Mouse (Mus musculus) stomach, embryonic 15.5 days (tissue): ENCODE measurements around the gene Mast4. TPM values are rescaled to one million over a fixed set of nuclear protein-coding genes. Genes with fewer than 3 reads are reported as not detected.

Experiments used
- ATAC-seq: fragments of 200-750 bp; cut with Nextera tagmentation; 2 replicates; pipeline ENCODE4 v1.8.0; 2017; ENCODE audit warnings: low read depth, moderate number of reproducible peaks, moderate TSS enrichment; ENCODE audit not compliant: insufficient read depth, low FRiP score
- H3K27ac ChIP-seq: fragments of 300-500 bp; sonication (generic); 2 replicates; pipeline ENCODE4 v1.5.1; 2015; ENCODE audit warnings: mild to moderate bottlenecking, inconsistent platforms
- H3K27me3 ChIP-seq: fragments of 300-500 bp; sonication (generic); replicated peaks from 2 replicates; pipeline ENCODE4 v1.6.1; 2015; ENCODE audit warnings: inconsistent platforms
- H3K36me3 ChIP-seq: fragments of 300-500 bp; sonication (generic); 2 replicates; pipeline ENCODE4 v1.6.1; 2015; ENCODE audit warnings: inconsistent platforms
- H3K4me1 ChIP-seq: fragments of 300-500 bp; sonication (generic); 2 replicates; pipeline ENCODE4 v1.6.1; 2015; ENCODE audit warnings: inconsistent platforms
- H3K4me2 ChIP-seq: fragments of 300-500 bp; sonication (generic); 2 replicates; pipeline ENCODE4 v1.6.1; 2015; ENCODE audit warnings: mild to moderate bottlenecking, inconsistent platforms
- H3K4me3 ChIP-seq: fragments of 300-500 bp; sonication (generic); replicated peaks from 2 replicates; pipeline ENCODE4 v1.5.1; 2015; ENCODE audit warnings: inconsistent platforms
- H3K9ac ChIP-seq: fragments of 300-500 bp; sonication (generic); 2 replicates; pipeline ENCODE4 v1.6.1; 2015; ENCODE audit warnings: inconsistent platforms
- H3K9me3 ChIP-seq: fragments of 300-500 bp; sonication (generic); 2 replicates; pipeline ENCODE4 v1.6.1; 2016; ENCODE audit warnings: inconsistent platforms
- WGBS: fragments of 180-500 bp; shearing (Covaris S2); methylation state at CpG from one replicate; pipeline ENCODE4 v1.1.7; 2015; 5-methylcytosine and 5-hydroxymethylcytosine counted together
- polyA plus RNA-seq: library from polyadenylated mRNA; unstranded; fragments of >200 nt; fragmentation: Nextera tagmentation; extraction: Ambion mirVana; gene quantifications from 2 replicates; pipeline ENCODE4 v1.2.1, GENCODE M21; 2015

Mast4 gene
- polyA plus RNA-seq, 1 experiment from 2014 or later: 29.5 TPM

DNA sequence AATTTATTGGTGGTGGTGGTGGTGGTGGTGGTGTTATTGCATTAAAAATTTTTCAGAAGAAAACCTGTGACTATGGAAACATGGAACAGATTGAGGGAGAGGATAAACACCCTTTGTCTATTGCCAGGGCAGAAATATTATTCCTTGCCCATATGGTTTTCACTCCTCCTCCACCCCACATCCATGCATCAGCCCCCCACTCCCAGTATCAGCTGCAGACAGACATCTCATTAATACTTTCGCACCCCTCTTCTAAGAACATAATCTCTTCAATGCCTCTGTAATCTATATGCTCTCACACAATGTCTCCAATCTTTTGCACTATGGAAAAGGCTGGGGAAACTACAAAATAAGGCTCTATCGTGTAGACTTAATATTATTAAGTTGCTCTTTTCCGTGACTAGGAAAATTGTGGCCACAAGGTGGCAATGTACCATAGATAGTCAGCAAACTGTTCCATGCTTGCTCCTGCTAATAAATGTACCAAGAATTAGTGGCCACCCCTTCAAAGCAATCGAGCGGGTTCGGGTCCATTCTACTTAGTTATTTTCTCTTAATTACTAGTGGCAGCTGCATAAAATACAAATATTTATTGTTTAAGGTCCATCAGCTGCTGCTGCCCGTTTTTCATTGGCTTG, 160.6 kb downstream of the Mast4 start:
- Histone ChIP-seq H3K27ac (no peak overlapping the region), H3K9ac (no peak overlapping the region), H3K9me3 (no peaks in the 10 kb centered on the region), H3K4me1 (no peaks in the 10 kb centered on the region; the same call in 1 of the 2 replicates), H3K36me3 (no peaks in the 10 kb centered on the region), H3K27me3 (no peaks in the 10 kb centered on the region), H3K4me3 (no peak overlapping the region), H3K4me2 (no peak overlapping the region)
- 21% methylated on average over 7 of the region's 7 CpGs for WGBS
- no peak for ATAC-seq

DNA sequence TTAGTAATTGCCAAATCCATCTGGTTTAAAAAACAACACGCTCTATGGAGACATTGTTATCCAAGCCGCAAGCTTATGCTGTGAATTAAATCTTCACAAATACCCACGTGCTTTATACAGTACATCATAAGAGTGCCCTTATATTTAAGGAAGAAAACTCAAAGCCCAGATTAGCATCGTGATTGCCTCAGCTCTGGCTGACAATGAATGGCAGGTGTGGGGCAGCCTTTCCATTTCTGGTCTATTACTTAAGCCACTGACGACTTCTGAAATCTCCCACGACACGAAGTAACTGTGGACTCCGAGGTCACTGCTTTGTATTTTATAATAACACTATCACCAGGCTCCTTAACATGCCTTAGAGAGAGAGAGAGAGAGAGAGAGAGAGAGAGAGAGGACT, 182.4 kb downstream of the Mast4 start:
- H3K4me3 ChIP-seq: no peak overlapping the region

DNA sequence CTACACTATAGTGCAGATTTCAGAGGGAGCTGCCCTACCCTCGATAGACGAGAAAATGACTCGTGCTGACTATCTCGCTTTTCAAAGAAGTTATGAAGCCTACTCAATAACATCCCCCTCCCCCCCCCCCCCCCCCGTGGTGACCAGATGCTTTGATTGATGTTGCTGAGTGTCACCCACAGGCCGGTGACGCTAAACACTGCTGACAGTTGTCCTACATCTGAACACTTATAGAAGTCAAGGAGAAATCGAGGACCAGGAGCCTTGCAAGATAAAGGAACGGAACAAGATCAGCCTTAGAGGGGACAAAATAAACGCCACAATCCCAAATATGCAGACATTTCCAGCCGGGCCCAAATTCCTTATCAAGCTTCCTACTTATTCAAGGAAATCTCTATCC, 183.1 kb downstream of the Mast4 start:
- H3K27ac ChIP-seq: no peak overlapping the region
- no peak for ATAC-seq
- H3K4me2 ChIP-seq: no peak overlapping the region
- 50% methylated on average over 11 of the region's 11 CpGs for WGBS
- no peak overlapping the region for H3K9ac ChIP-seq
- H3K27me3 ChIP-seq: no peaks in the 10 kb centered on the region
- H3K4me3 ChIP-seq: no peak overlapping the region
- no peaks in the 10 kb centered on the region for H3K36me3 ChIP-seq
- no peaks in the 10 kb centered on the region for H3K9me3 ChIP-seq
- no peaks in the 10 kb centered on the region; the same call in 1 of the 2 replicates for H3K4me1 ChIP-seq

More for the DNA sequence above, 182.4 kb downstream of the Mast4 start:
- no peak overlapping the region for H3K9ac ChIP-seq
- H3K9me3 ChIP-seq: no peaks in the 10 kb centered on the region
- WGBS: 70% methylated on average over 8 of the region's 8 CpGs
- H3K36me3 ChIP-seq: no peaks in the 10 kb centered on the region
- no peaks in the 10 kb centered on the region for H3K27me3 ChIP-seq
- ATAC-seq: no peak
- H3K27ac ChIP-seq: no peak overlapping the region
- H3K4me2 ChIP-seq: no peak overlapping the region
- H3K4me1 ChIP-seq: no peaks in the 10 kb centered on the region; the same call in 1 of the 2 replicates

DNA sequence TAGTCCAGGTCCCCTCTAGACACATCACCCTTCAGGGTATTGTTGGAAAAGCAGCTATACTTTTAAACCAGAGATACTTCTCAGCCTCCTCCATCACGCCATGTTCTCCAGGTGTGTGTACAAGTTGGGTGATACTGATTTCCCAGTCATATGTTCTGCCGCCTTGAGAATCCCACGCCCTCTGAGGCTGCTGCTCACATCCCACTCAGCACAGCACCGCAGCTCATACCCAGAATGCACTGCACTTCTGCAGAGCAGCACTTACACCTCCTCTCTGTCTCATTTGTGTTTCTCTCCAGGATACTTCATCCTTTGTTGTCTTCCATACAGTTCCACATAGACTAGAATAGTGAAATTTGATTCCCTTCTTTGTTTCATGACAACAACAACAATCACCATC, 183.6 kb downstream of the Mast4 start:
- 81% methylated on average over 4 of the region's 4 CpGs for WGBS

DNA sequence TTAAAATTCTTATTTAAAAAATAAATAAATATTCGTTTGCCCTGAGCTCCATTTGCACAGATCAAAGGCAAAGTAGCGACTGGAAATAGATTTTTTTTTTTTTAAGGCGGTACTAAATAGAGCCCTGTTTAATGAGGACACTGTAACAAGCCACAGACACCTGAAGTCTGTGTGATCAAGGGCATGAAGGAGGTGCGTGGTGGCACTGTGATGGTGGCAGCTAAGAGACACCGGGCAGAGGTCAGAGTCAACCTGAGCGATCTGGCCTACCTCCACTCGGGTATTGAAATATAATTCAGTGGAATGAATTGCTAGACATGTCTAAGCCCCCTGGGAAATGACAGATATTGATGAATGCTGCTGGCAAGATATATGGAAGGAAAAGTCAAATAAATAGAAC, 184.9 kb downstream of the Mast4 start:
- 68% methylated on average over 7 of the region's 7 CpGs for WGBS
- Histone ChIP-seq H3K4me1 (no peaks in the 10 kb centered on the region; the same call in 1 of the 2 replicates), H3K27ac (no peak overlapping the region), H3K9me3 (no peaks in the 10 kb centered on the region), H3K36me3 (no peaks in the 10 kb centered on the region), H3K4me2 (no peak overlapping the region), H3K27me3 (no peaks in the 10 kb centered on the region), H3K4me3 (no peak overlapping the region), H3K9ac (no peak overlapping the region)
- no peak for ATAC-seq

More for the DNA sequence above, 183.6 kb downstream of the Mast4 start:
- no peaks in the 10 kb centered on the region for H3K9me3 ChIP-seq
- H3K9ac ChIP-seq: no peak overlapping the region
- H3K4me3 ChIP-seq: no peak overlapping the region
- no peaks in the 10 kb centered on the region for H3K36me3 ChIP-seq
- H3K4me1 ChIP-seq: no peaks in the 10 kb centered on the region; the same call in 1 of the 2 replicates
- H3K27ac ChIP-seq: no peak overlapping the region
- H3K4me2 ChIP-seq: no peak overlapping the region
- no peaks in the 10 kb centered on the region for H3K27me3 ChIP-seq
- ATAC-seq: no peak

DNA sequence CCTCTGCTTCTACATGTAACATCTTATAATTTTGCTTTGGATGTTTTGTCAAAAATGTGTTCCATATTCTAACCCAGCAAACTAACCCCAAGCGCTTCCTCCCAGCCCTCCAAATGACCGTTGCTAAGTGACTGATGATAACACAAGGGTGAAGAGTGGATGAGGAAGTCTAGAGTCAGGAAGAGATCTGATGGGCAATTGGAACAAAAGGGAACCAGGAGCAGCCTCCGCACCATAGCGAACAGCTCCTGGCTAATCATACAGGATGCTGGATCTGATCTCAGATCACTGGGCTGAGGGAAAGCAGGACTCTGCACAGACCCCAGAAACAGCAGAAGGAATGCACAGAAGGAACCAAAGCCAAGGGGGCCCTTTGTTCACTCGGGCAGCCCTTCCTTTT, 190.0 kb downstream of the Mast4 start:
- H3K36me3 ChIP-seq: no peaks in the 10 kb centered on the region
- no peak overlapping the region for H3K4me3 ChIP-seq
- no peak for ATAC-seq
- WGBS: 73% methylated on average over 5 of the region's 5 CpGs
- H3K9ac ChIP-seq: no peak overlapping the region
- H3K4me2 ChIP-seq: no peak overlapping the region
- no peak overlapping the region for H3K27ac ChIP-seq
- H3K4me1 ChIP-seq: no peaks in the 10 kb centered on the region
- no peaks in the 10 kb centered on the region for H3K27me3 ChIP-seq
- no peaks in the 10 kb centered on the region for H3K9me3 ChIP-seq

DNA sequence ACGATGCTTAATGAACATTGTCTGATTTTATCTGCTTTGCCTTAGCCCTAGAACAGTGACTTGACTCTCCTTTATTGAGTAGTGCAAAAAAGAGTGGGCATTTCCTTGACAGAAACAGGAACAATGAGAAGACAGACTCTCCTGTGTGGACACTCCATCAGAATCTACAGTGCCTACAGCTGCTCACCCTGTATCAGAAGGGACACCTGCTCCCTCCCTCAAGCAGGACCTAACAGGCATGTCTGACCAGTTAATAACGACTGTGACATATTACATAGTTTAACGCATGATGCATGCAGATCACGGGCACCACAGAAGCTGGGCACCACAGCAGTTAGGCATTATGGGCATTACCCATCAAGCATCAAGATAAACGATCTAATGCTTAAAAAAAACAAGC, 193.0 kb downstream of the Mast4 start:
- Histone ChIP-seq H3K4me2 (no peak overlapping the region), H3K4me3 (no peak overlapping the region), H3K27me3 (no peaks in the 10 kb centered on the region), H3K9me3 (no peaks in the 10 kb centered on the region), H3K36me3 (no peaks in the 10 kb centered on the region), H3K9ac (no peak overlapping the region), H3K27ac (no peak overlapping the region), H3K4me1 (no peaks in the 10 kb centered on the region)
- ATAC-seq: no peak
- 82% methylated on average over 5 of the region's 5 CpGs for WGBS

DNA sequence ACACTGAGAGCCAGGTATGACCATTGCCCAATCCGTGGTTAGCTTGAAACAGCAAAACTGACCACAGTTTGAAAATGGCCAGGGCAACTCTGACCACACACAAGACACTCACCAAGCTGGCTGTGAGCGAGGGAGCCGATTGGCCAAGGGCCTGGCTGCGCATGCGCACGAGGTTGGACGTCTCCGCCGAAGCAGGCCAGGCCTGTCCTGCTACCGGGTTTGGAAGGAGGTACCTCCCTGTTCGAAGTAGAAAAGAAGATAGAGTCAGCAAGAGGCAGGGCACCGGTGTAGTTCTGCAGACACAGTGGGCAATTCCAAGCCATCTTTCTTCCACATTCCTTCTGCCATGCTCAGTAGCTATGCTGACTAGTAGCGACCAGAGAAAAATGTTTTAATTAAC, 194.2 kb downstream of the Mast4 start:
- Histone ChIP-seq H3K9me3 (no peaks in the 10 kb centered on the region), H3K9ac (no peak overlapping the region), H3K27me3 (no peaks in the 10 kb centered on the region), H3K27ac (no peak overlapping the region), H3K4me2 (no peak overlapping the region), H3K4me1 (no peaks in the 10 kb centered on the region), H3K4me3 (no peak overlapping the region), H3K36me3 (no peaks in the 10 kb centered on the region)
- ATAC-seq: no peak
- WGBS: 90% methylated on average over 13 of the region's 13 CpGs

DNA sequence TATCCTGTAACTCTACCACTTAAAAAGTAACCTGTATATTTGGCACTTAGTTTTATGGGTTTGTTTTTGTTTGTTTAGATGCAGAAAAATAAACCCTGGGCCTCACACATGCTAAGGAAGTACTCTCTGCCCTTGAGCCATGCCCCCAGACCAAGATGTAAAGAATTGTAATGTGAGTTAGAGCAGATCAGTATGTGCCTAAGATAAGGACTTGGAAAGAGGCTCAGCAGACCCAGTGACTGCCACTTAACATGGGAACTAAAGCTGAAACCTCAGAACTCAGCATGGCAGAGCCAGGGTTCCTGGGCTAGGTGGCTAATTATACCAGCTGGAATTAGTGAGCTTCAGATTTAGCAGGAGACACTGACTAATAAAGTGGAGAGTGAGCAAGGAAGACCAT, 196.0 kb downstream of the Mast4 start:
- ATAC-seq: no peak
- H3K4me2 ChIP-seq: no peak overlapping the region
- H3K4me3 ChIP-seq: no peak overlapping the region
- H3K27me3 ChIP-seq: no peaks in the 10 kb centered on the region
- no peak overlapping the region for H3K27ac ChIP-seq
- H3K9ac ChIP-seq: no peak overlapping the region
- H3K4me1 ChIP-seq: no peaks in the 10 kb centered on the region
- H3K9me3 ChIP-seq: no peaks in the 10 kb centered on the region
- H3K36me3 ChIP-seq: no peaks in the 10 kb centered on the region

DNA sequence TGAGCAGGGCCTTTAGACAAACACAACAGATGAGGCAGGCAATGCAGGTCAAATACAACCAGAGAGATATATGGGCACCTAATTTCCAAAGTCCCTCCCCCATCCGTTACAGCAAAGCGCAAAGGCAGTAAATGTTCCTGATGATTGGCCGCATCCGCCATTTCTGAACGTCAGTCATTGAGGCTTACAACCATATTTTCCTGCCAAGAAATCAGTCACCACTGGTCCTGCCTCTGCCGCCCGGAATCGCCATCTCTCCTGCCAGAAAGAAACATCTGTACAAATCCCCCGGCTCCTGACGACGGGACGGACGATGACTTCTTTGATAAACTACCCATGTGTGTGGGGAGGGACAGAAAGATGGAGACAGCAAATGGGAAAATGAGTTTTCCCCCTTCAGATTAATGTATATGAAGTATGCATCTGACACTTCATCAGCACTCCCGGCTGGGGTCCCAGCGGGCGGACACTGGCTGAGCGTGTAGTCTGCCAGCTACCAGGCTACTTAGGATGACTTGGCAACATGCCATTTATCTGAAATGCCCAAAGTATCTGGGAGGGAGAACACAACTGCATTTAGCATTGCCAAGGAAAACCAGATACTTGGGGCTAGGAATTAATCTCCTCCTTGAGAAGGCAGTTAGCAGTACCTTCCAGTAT, 198.9 kb downstream of the Mast4 start:
- Histone ChIP-seq H3K36me3 (no peaks in the 10 kb centered on the region), H3K9me3 (no peaks in the 10 kb centered on the region), H3K4me1 (no peaks in the 10 kb centered on the region), H3K9ac (no peak overlapping the region), H3K4me3 (no peak overlapping the region), H3K4me2 (no peak overlapping the region), H3K27ac (no peak overlapping the region), H3K27me3 (no peaks in the 10 kb centered on the region)
- WGBS: 79% methylated on average over 17 of the region's 17 CpGs
- no peak for ATAC-seq

DNA sequence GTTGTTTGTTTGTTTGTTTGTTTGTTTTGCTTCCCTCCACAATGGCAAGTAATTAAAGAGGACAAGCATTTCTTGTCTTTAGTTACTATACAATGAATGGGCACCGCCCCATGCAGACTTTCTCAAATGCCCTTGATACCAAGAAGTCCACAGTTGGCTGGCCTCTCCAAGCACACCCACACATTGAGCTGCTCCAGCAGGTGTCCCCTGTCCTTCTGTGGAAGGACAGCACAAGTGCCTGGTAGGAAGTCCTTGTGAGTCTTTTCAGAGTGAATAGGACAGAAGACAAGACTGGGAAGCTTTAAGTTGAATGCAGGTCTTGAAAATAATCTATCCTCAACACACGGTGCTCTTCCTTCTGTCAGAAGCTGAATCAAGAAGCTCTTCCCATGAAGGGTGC, 202.5 kb downstream of the Mast4 start:
- H3K9me3 ChIP-seq: no peaks in the 10 kb centered on the region
- H3K27ac ChIP-seq: no peak overlapping the region
- H3K27me3 ChIP-seq: no peaks in the 10 kb centered on the region
- no peaks in the 10 kb centered on the region for H3K4me1 ChIP-seq
- no peak overlapping the region for H3K9ac ChIP-seq
- 88% methylated on average over 2 of the region's 2 CpGs for WGBS
- no peaks in the 10 kb centered on the region for H3K36me3 ChIP-seq
- no peak overlapping the region for H3K4me2 ChIP-seq
- H3K4me3 ChIP-seq: no peak overlapping the region
- no peak for ATAC-seq

DNA sequence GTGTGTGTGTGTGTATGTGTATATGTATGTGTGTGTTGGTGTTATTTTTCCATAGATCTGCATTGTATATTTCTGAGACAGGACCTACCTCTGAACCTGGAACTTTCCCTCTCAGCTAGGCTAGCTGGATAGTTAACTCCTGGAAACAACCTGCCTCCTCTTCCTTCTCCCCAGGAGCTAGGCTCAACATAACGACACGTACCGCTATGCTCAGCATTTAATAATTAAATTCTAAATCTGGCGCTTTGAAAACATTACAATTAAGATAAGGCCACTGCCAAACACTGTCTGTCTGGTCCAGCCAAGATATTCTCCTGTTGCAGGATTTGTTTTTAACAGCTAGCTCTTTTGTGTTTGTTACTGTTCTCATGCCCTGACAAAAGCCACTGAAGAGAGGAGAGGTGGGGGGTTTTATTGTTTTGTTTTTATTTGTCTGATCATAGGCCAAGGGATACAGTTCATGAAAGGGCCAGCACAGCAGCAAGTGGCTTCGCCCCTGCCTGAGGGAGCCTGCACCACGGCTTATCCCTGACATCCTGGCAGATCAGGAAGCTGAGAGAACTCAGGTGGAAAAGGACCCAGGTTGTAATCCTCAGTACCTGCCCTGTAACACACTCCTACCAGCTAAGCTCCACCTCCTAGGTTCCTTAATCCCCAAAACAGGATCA, 205.0 kb downstream of the Mast4 start:
- H3K4me3 ChIP-seq: no peak overlapping the region
- H3K4me1 ChIP-seq: no peaks in the 10 kb centered on the region
- H3K36me3 ChIP-seq: no peaks in the 10 kb centered on the region
- no peaks in the 10 kb centered on the region for H3K27me3 ChIP-seq
- WGBS: 72% methylated on average over 6 of the region's 6 CpGs
- ATAC-seq: no peak
- H3K4me2 ChIP-seq: no peak overlapping the region
- H3K27ac ChIP-seq: no peak overlapping the region
- H3K9ac ChIP-seq: no peak overlapping the region
- H3K9me3 ChIP-seq: no peaks in the 10 kb centered on the region
